Mouse (Mus musculus) bone marrow macrophage, adult 2 months (primary cell): ENCODE results near the gene Chdh. TPM values are rescaled to one million over a fixed set of nuclear protein-coding genes. Genes with fewer than 3 reads are reported as not detected.

Experiments used
- H3K27ac ChIP-seq: 2 replicates; pipeline ENCODE4 v1.5.1; 2012; ENCODE audit warnings: low read depth, low read length; ENCODE audit not compliant: insufficient read depth
- H3K4me1 ChIP-seq: 2 replicates; pipeline ENCODE4 v1.6.1; 2012; ENCODE audit warnings: low read length; ENCODE audit not compliant: control insufficient read depth, insufficient read depth
- H3K4me3 ChIP-seq: 2 replicates; pipeline ENCODE4 v1.5.1; 2012; ENCODE audit warnings: mild to moderate bottlenecking, low read length, moderate library complexity; ENCODE audit not compliant: insufficient read depth
- CTCF ChIP-seq: IDR thresholded peaks from 2 replicates; pipeline ENCODE4 v1.5.1; 2012; ENCODE audit warnings: low read depth, mild to moderate bottlenecking, low read length, moderate library complexity
- POLR2A ChIP-seq: IDR thresholded peaks from 2 replicates; pipeline ENCODE4 v1.6.1; 2012; ENCODE audit warnings: mild to moderate bottlenecking, low read depth, low read length, borderline replicate concordance
- polyA plus RNA-seq: library from polyadenylated mRNA; stranded (reverse); fragments of >200 nt; gene quantifications from 2 replicates; pipeline ENCODE4 v1.2.4, GENCODE M21; 2012; ENCODE audit not compliant: missing spikeins, insufficient read depth, insufficient read length

Chdh gene
- polyA plus RNA-seq, 1 experiment = not detected

- no peak overlapping the region for H3K27ac ChIP-seq
- peak; percentile 62 for TF ChIP-seq CTCF
- no peak for TF ChIP-seq POLR2A
- peaks cover 10% of the 10 kb centered on the region; the same call in 1 of the 2 replicates for H3K4me1 ChIP-seq
- H3K4me3 ChIP-seq = no peak overlapping the region
Measured at GRCm38 (mm10) chr14:30027378-30027777, 18.6 kb downstream of the Chdh start.

DNA sequence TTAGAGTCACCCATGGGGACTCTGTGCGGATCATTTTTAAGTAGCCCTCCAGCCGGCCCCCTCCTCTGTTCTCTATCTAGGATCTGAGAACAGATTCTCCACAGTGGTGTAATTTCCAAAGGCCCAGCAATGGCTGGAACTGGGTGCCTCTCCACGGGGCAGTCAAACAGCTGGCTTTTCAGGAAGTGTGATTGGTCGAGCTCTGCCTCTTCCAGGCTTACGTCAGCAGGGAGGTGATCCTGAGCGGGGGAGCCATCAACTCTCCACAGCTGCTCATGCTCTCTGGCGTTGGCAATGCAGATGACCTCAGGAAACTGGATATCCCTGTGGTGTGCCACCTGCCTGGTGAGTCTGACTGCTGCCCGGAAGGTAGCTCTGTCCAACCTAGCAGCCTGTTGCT lies 24.6 kb downstream of the Chdh start:
- Histone ChIP-seq H3K4me3 (no peak overlapping the region), H3K27ac (no peak overlapping the region), H3K4me1 (no peaks in the 10 kb centered on the region)
- TF ChIP-seq CTCF (no peak), POLR2A (no peak)

DNA sequence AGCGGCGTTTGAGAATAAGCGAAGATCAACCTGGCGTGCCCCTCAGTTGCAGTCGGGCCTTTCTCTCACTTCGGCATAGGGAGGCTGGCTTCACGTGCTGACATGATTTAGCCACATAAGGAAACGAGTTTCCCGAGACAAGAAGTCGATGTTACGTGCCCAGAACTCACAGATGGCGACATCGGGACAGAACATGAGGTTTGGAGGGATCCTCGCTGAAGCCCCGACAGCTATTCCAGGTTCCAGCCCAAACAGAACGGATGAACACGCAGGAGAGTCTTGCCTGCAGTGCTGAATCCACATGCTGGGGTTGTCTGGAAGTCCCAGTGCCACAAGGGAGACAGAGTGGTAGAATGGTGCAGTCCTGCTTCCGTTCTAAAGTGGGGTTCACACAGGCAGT lies 29.6 kb downstream of the Chdh start:
- Histone ChIP-seq H3K4me1 (peaks cover 12% of the 10 kb centered on the region), H3K27ac (no peak overlapping the region), H3K4me3 (no peak overlapping the region)
- no peak for TF ChIP-seq POLR2A
- TF ChIP-seq CTCF = no peak

DNA sequence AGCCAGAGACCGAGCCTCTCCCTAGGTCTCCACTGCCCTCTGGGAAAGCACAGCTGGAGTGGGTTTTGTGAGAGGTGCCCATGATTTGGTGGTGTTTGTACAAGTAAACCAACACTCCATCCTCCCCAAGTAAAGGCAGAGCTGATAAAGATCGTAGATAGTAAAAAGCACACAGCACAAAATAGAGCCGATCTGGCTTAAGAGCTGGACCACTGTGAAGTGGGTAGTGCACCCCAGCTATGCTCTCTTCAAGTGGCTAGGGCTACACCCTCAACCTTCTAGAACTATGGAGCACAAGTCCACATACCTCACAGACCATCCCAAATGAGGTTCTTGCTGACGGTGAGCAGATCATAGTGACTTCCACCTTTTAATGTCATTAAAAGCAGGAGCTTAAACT lies 30.6 kb downstream of the Chdh start:
- Histone ChIP-seq H3K27ac (no peak overlapping the region), H3K4me1 (peaks cover 17% of the 10 kb centered on the region), H3K4me3 (no peak overlapping the region)
- no peak for TF ChIP-seq CTCF

DNA sequence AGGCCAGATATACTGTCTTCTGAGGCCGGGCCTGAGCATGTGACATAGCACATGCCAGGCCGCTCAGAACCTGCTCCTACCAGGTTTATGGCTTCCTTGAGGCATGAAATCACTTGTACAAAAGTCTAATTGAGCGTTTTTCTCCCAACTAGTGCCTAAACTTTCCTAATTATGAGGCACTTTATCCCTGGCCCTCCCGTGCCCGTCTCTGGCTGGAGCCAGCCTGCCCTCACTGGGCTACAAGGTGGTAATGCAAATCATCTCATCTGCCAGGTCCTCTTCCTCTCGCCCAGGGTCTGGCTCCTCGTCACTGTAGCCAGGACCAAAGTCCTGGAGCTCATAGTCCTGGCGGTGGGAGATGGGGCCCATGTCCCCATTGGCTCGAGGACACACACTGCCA lies 33.0 kb downstream of the Chdh start:
- H3K27ac ChIP-seq = no peak overlapping the region
- H3K4me1 ChIP-seq = peaks cover 17% of the 10 kb centered on the region
- TF ChIP-seq POLR2A = no peak
- no peak for TF ChIP-seq CTCF
- H3K4me3 ChIP-seq = no peak overlapping the region

DNA sequence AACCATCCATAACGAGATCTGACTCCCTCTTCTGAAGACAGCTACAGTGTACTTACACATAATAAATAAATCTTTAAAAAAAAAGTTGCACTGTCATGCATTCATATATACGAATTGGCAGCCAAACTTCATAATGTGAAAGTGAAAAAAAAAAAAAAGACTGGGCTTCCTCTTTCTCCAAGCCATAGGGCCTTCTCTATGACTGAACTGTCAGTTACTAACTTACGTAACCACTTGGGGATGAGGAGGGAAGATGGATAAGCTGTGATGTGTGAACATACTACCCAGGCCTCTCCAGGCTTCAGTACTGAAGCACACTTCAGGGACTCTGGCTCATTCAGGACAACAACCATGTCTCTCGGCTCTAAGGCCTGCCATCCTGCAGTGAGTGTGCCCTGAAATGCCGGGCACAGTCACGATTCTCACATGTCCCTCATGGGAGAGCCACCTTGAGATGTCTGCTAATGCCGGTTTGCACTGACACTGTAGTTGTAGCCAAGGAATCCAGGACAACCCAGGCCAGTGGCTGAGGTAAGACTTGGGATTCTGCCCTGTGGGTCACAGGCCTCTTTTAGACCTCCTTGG lies 34.6 kb downstream of the Chdh start:
- Histone ChIP-seq H3K4me3 (no peak overlapping the region), H3K27ac (no peak overlapping the region), H3K4me1 (peaks cover 17% of the 10 kb centered on the region)
- TF ChIP-seq CTCF (no peak), POLR2A (no peak)

DNA sequence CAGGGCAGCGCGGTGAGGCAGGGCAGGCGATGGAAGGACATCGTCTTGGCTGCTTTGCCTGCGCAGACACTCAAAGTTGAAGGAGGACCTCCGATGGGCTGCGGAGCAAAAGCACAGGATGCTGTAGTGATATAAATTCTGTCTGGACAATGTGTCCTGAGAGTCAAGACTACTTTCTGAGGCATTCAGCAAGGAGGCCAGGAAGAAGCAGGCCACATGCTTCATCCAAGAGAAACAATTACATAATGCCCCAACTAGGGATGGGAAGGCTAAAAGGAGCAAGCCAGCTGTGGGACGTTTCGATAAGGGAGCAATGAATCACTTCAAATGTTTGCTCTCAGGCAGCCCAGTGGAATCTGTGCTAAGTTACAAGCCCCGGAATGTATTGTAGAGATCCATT lies 36.4 kb downstream of the Chdh start:
- TF ChIP-seq POLR2A (no peak), CTCF (no peak)
- Histone ChIP-seq H3K27ac (no peak overlapping the region), H3K4me1 (peaks cover 8% of the 10 kb centered on the region), H3K4me3 (no peak overlapping the region)

DNA sequence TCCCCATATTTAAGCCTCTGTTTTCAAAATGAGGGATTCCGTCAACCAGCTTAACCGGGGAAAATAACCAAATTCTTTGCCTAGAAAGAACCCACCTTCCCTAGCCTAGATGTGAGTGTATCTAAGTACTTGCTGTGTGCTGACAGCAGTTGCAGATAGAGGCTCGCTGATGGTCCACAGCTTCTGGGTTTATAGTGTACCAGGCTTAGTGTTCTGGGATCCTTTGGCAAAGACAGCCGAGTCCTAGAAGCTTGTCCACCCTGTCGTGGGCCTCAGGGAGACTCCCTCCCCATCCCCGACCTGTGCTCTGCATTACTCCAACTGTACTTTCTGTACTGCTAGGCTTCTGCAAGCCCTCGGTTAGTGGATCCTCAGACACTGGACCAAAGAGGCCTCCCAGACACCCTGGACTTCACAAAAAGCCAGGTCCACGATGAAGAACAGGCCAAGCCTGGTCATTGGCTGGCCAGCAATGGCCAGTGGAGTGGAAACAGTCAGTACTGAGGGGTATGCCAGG lies 36.9 kb downstream of the Chdh start:
- TF ChIP-seq CTCF = no peak
- no peak for TF ChIP-seq POLR2A
- Histone ChIP-seq H3K4me1 (peaks cover 8% of the 10 kb centered on the region), H3K4me3 (no peak overlapping the region), H3K27ac (no peak overlapping the region)

GRCm38 (mm10) chr14:30046976-30047375 lies 38.2 kb downstream of the Chdh start:
- H3K4me1 ChIP-seq = peaks cover 8% of the 10 kb centered on the region
- H3K4me3 ChIP-seq = no peak overlapping the region
- H3K27ac ChIP-seq = no peak overlapping the region
- no peak for TF ChIP-seq POLR2A
- no peak for TF ChIP-seq CTCF

DNA sequence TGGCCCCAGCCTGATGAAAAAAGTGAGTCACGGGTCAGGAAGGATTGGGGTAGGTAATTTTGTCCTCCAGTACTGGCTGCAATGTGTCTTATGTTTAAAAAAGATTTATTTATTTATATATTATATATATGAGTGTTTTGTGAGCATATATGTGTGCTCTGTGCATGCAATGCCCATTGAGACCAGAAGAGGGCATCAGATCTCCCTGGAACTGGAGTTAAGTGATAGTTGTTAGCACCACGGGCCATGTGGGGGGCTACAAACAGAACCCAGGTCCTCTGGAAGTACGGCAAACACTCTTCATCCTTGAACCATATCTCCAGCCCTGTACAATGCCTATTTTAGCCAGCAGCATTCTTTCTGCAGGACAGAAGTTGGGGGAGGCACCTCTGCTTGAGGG lies 39.2 kb downstream of the Chdh start:
- H3K4me1 ChIP-seq = peaks cover 5% of the 10 kb centered on the region
- TF ChIP-seq CTCF (peak; percentile 42; the same call in 1 of the 2 replicates), POLR2A (no peak)
- no peak overlapping the region for H3K27ac ChIP-seq
- H3K4me3 ChIP-seq = no peak overlapping the region
